Mouse (Mus musculus): Measurements from ENCODE around the gene Mapre1. TPM values are rescaled to one million over a fixed set of nuclear protein-coding genes. Genes with fewer than 3 reads are reported as not detected.
A peak's percentile ranks its signal among the peaks of the same experiment; 100 is the strongest.
"Not testable (repeated sequence)": the region's sequence is repeated elsewhere in the genome, so short reads cannot be mapped to it uniquely, and the experiment has no call there.

Gene Mapre1
- polyA plus RNA-seq, 1 experiment from 2014 or later = 342 TPM

DNA sequence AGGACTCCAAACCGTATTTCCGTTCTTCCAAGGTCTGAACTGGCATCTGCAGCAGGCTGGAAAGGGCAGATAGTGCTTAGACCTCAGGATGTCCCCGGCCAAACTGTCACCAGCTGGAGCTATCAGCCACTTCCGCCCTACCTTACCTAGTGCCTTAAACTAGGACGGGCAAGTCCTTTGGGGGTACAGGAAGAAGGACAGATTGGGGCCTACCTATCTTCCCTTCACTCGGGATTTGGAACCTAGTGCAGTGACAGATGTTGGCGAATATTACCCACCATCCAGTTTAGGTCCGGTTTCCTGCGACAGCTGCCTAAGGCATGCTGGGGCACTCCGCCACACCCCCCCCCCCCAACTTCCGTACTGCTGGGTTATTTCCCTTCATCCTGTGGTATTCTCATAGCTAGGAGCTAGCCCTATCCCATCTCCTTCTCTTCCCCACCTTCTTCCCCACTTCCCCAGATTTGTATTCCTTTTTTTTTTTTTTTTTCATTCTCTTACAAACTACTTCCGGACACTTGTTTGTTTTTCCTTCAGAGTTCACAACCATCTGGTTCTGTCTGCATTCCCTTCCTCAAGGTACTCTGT lies 38.4 kb downstream of the Mapre1 start, which contains the start of gene Efcab8:
Efcab8 (plus strand) TSS at position 538 of the 588 bp plus-strand sequence.
- 53% methylated on average over 12 of the region's 12 CpGs for WGBS
- peaks cover 12% of the 10 kb centered on the region for H3K4me1 ChIP-seq
- no peaks in the 10 kb centered on the region for H3K27me3 ChIP-seq (replicated peaks)
- no peak for ATAC-seq (ENCODE audit: low FRiP score)
- H3K4me2 ChIP-seq = peak within 1 kb of the TSS; percentile 78
- no peaks in the 10 kb centered on the region; the same call in 1 of the 2 replicates for H3K36me3 ChIP-seq
- peak within 1 kb of the TSS; percentile 39 for H3K4me3 ChIP-seq (replicated peaks)
- H3K9ac ChIP-seq (replicated peaks) = peak within 1 kb of the TSS; percentile 3; the same call in 1 of the 2 replicates
- H3K27ac ChIP-seq (replicated peaks) = no peak within 1 kb of the TSS
- no peaks in the 10 kb centered on the region for H3K9me3 ChIP-seq (replicated peaks)

DNA sequence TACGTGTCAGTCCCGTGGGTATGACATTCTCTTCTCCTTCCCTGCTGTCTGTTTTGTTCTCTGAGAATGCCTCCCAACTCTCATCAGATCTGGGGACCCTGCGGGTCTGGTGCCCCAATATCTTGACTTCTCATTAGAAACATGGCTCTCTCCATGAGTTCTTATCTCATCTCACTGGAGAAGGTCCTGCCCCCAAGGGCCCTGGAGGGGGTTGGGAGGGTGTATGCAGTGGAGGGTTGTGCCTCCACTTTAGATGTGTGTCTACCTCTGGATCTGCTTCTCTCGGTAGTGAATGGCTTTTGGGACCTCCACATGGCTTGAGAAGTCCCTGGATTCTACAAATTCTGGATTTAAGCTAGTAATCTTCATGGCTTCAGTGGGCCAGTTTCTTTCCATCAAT lies 40.1 kb downstream of the Mapre1 start:
- Histone ChIP-seq H3K4me1 (peaks cover 12% of the 10 kb centered on the region), H3K9ac (replicated peaks) (no peak overlapping the region), H3K27me3 (replicated peaks) (no peaks in the 10 kb centered on the region), H3K4me3 (replicated peaks) (no peak overlapping the region), H3K9me3 (replicated peaks) (no peaks in the 10 kb centered on the region), H3K36me3 (no peaks in the 10 kb centered on the region; the same call in 1 of the 2 replicates), H3K27ac (replicated peaks) (no peak overlapping the region), H3K4me2 (no peak overlapping the region)
- ATAC-seq (ENCODE audit: low FRiP score) = no peak
- WGBS = 94% methylated on average over 4 of the region's 4 CpGs

DNA sequence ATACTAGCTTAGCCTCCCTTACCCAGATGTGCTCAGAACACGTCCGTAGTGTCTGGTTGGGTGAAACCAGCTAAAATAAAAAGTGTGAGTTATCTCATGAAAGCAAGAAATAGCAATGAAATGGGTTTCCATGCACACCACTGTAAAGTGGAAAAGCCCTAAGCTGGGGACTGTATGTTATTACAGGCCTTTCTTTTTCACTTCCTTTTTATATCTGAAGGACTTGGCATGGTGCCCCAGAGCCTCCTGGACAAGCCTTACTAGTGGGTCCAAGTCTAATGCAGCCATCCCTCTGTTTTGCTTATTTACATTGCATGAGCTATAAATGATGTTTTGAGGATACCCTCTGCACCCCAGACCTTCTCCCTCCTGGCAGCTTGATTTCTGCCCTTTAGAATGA lies 43.6 kb downstream of the Mapre1 start:
- WGBS = 94% methylated on average over 2 of the region's 2 CpGs
- Histone ChIP-seq H3K9ac (replicated peaks) (no peak overlapping the region), H3K36me3 (no peaks in the 10 kb centered on the region), H3K27me3 (replicated peaks) (no peaks in the 10 kb centered on the region), H3K9me3 (replicated peaks) (no peaks in the 10 kb centered on the region), H3K4me2 (no peak overlapping the region), H3K4me1 (no peaks in the 10 kb centered on the region), H3K4me3 (replicated peaks) (no peak overlapping the region), H3K27ac (replicated peaks) (no peak overlapping the region)
- no peak for ATAC-seq (ENCODE audit: low FRiP score)

DNA sequence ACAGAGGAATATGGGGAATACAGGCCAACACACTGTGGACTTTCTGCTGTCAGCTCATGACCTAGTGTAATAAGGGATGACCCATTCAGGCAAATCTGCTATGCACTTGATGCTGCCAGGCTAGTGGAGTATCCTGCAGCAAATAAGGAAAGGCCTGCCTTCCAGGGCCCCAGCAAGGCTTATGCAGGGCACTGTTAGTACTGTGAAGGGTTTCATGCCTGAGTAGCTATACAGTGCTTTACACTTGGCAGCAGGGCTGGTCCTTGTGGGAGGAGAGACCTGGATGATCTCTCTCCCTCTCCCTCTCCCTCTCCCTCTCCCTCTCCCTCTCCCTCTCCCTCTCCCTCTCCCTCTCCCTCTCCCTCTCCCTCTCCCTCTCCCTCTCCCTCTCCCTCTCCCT lies 52.3 kb downstream of the Mapre1 start:
- H3K9me3 ChIP-seq (replicated peaks) = no peaks in the 10 kb centered on the region
- H3K9ac ChIP-seq (replicated peaks) = no peak overlapping the region
- H3K27me3 ChIP-seq (replicated peaks) = no peaks in the 10 kb centered on the region
- no peak overlapping the region for H3K4me2 ChIP-seq
- ATAC-seq (ENCODE audit: low FRiP score) = no peak
- H3K36me3 ChIP-seq = no peaks in the 10 kb centered on the region
- H3K27ac ChIP-seq (replicated peaks) = no peak overlapping the region
- H3K4me3 ChIP-seq (replicated peaks) = no peak overlapping the region
- H3K4me1 ChIP-seq = no peaks in the 10 kb centered on the region

DNA sequence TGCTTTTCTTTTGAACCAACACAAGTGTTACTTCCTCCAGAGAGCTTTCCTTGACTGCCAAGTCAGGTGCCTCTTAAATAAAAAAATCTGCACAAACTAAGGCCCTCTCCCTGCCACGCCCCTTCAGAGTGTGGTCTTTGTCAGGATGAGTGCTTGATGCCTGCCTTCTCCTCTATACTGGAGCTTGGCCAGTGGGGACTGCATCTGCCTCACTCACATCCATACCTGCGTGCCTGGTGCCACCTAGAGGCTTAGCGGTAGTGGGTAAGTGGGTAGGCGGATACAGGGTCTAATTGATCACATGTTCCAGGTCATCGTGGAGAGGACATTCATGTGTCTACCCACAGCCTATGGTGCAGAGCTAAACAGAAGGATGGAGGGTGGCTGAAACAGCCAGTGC lies 54.0 kb downstream of the Mapre1 start:
- Histone ChIP-seq H3K27me3 (replicated peaks) (no peaks in the 10 kb centered on the region), H3K4me3 (replicated peaks) (no peak overlapping the region), H3K9ac (replicated peaks) (no peak overlapping the region), H3K4me1 (no peaks in the 10 kb centered on the region), H3K4me2 (no peak overlapping the region), H3K36me3 (no peaks in the 10 kb centered on the region), H3K9me3 (replicated peaks) (no peaks in the 10 kb centered on the region), H3K27ac (replicated peaks) (no peak overlapping the region)
- ATAC-seq (ENCODE audit: low FRiP score) = no peak
- 62% methylated on average over 5 of the region's 5 CpGs for WGBS

DNA sequence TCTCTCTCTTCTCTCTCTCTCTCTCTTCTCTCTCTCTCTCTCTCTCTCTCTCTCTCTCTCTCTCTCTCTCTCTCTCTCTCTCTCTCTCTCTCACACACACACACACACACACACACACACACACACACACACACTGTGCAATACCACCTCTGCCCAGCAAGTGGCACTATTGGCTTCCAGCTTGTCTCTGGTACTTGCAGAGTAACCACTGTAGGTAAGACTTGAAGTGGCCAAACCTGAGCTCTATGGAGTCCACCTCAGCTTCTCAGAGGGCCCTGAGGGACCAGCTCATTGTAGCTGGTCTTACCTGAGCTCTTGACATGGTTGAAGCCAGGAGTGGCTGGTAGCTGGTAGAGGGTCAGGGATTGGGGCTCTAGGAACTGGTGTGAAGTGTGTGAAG lies 66.4 kb downstream of the Mapre1 start:
- H3K27ac ChIP-seq (replicated peaks); ATAC-seq (ENCODE audit: low FRiP score); H3K4me2 ChIP-seq; H3K27me3 ChIP-seq (replicated peaks); H3K9me3 ChIP-seq (replicated peaks); H3K36me3 ChIP-seq; H3K9ac ChIP-seq (replicated peaks); H3K4me3 ChIP-seq (replicated peaks); H3K4me1 ChIP-seq: not testable (repeated sequence)

DNA sequence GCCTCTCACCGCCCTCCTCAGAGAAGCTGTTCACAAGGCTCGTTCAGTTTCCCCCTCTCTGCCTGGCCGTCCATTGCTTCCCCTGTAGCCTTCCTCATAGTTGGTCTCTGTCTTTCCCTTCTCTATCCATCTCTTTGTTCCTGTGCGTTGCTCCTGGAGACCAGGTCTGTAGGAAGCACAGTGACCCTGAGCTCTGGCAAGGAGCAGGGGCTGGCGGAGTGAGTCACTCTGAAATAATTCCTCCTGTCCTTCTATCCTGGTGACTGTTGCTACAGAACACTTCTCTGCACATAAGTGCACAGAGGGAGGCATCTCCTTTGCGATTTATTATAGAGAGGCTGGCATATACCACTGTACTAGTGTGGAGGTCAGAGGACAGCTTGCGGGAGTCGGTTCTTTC lies 67.1 kb downstream of the Mapre1 start:
- Histone ChIP-seq H3K4me3 (replicated peaks) (no peak overlapping the region), H3K27me3 (replicated peaks) (no peaks in the 10 kb centered on the region), H3K27ac (replicated peaks) (no peak overlapping the region), H3K36me3 (no peaks in the 10 kb centered on the region), H3K9me3 (replicated peaks) (no peaks in the 10 kb centered on the region), H3K4me1 (no peaks in the 10 kb centered on the region), H3K4me2 (no peak overlapping the region), H3K9ac (replicated peaks) (no peak overlapping the region)
- 74% methylated on average over 8 of the region's 8 CpGs for WGBS
- ATAC-seq (ENCODE audit: low FRiP score) = no peak

DNA sequence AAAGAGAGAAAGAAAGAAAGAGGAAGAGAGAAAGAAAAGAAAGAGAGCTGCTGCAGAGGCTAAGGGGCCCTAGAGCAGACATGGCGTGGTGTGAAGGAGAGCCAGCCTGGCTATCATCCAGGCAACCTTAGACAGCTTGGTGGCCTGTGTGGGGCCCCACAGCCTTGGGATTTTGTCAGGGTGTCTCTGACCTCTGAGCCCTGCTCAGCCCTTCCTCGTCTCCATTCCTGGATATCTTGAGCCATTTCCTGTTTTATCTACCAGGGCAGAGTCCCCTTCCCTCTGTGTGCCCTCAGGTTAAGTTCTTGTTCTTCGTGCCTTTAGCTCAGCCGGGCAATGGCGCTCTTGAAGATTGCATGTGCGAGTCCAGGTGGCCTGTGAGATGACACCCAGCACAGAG lies 67.8 kb downstream of the Mapre1 start:
- H3K9ac ChIP-seq (replicated peaks) = no peak overlapping the region
- H3K4me1 ChIP-seq = no peaks in the 10 kb centered on the region
- no peak overlapping the region for H3K4me3 ChIP-seq (replicated peaks)
- no peaks in the 10 kb centered on the region for H3K9me3 ChIP-seq (replicated peaks)
- WGBS = 89% methylated on average over 6 of the region's 6 CpGs
- H3K27ac ChIP-seq (replicated peaks) = no peak overlapping the region
- ATAC-seq (ENCODE audit: low FRiP score) = no peak
- H3K4me2 ChIP-seq = no peak overlapping the region
- no peaks in the 10 kb centered on the region for H3K36me3 ChIP-seq
- H3K27me3 ChIP-seq (replicated peaks) = no peaks in the 10 kb centered on the region

DNA sequence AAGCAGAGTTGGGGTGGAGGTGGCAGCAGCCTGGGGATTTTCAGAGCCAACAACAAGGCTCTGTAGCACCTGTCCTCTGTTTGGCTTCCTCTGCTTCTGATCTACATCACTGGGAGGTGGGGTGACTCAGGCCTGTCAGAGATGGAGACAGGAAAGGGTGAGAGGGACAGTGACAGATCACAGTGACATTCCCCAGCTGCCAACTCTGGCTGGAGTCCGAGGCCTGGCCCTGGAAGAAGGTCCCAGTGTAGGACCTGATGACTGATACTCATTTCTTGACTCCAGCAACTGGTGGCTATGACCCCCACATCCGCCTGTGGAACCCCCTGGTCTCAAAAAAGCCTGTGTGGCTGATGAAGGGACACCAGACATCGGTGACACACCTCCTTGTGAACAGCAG lies 68.8 kb downstream of the Mapre1 start:
- H3K27me3 ChIP-seq (replicated peaks) = no peaks in the 10 kb centered on the region
- H3K4me3 ChIP-seq (replicated peaks) = no peak overlapping the region
- WGBS = 83% methylated on average over 3 of the region's 3 CpGs
- no peak overlapping the region for H3K4me2 ChIP-seq
- ATAC-seq (ENCODE audit: low FRiP score) = no peak
- H3K36me3 ChIP-seq = no peaks in the 10 kb centered on the region
- H3K9me3 ChIP-seq (replicated peaks) = no peaks in the 10 kb centered on the region
- no peaks in the 10 kb centered on the region for H3K4me1 ChIP-seq
- H3K27ac ChIP-seq (replicated peaks) = no peak overlapping the region
- H3K9ac ChIP-seq (replicated peaks) = no peak overlapping the region

DNA sequence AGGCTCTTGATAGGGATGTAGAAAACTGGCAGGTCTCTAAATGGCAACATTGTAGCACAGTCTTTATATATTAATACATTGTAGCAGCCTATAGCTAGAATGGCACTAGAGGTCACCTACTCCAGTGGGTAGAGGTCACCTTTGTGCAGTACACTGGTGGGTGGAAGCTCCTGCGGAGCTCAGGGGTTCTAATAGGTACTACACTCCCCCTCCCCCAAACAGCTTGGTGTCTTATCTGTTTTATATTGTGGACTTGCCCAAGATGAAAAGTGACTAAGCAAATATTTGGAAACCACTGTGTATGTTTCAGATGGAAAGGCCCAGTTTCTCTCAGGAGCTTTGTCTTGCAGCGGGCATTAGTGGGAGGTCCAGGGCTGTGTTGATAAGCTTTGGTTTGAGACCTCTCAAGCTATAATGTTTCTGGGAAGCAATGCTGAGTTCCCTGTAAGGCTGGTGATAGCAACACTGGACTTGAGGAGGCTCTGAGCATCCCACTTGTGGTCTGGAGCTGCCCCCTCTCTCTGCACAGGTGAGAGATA lies 81.0 kb downstream of the Mapre1 start:
- H3K36me3 ChIP-seq = no peaks in the 10 kb centered on the region
- no peaks in the 10 kb centered on the region for H3K27me3 ChIP-seq (replicated peaks)
- H3K9ac ChIP-seq (replicated peaks) = no peak overlapping the region
- no peaks in the 10 kb centered on the region for H3K9me3 ChIP-seq (replicated peaks)
- H3K4me1 ChIP-seq = no peaks in the 10 kb centered on the region
- no peak overlapping the region for H3K4me2 ChIP-seq
- ATAC-seq (ENCODE audit: low FRiP score) = no peak
- WGBS = 97% methylated on average over 2 of the region's 2 CpGs
- H3K27ac ChIP-seq (replicated peaks) = no peak overlapping the region
- H3K4me3 ChIP-seq (replicated peaks) = no peak overlapping the region

Data from neural tube, embryonic 15.5 days (tissue).